Mouse (Mus musculus) kidney, embryonic 14.5 days (tissue): Measurements from ENCODE around the gene Vps26a. TPM values are rescaled to one million over a fixed set of nuclear protein-coding genes. Genes with fewer than 3 reads are reported as not detected.

Source experiments
- ATAC-seq: fragments of 200-750 bp; cut with Nextera tagmentation; 2 replicates; pipeline ENCODE4 v1.8.0; 2017; ENCODE audit warnings: moderate number of reproducible peaks, mild to moderate bottlenecking, moderate TSS enrichment, moderate library complexity; ENCODE audit not compliant: low FRiP score, low TSS enrichment
- H3K27ac ChIP-seq: fragments of 300-500 bp; sonication (generic); 2 replicates; pipeline ENCODE4 v1.5.1; 2014; ENCODE audit warnings: low read depth, mild to moderate bottlenecking, low read length, moderate library complexity, mixed read lengths
- H3K27me3 ChIP-seq: fragments of 300-500 bp; sonication (generic); 2 replicates; pipeline ENCODE4 v1.6.1; 2014; ENCODE audit warnings: mild to moderate bottlenecking, low read length; ENCODE audit not compliant: control insufficient read depth, insufficient read depth
- H3K36me3 ChIP-seq: fragments of 300-500 bp; sonication (generic); 2 replicates; pipeline ENCODE4 v1.6.1; 2014; ENCODE audit warnings: low read length, mixed read lengths; ENCODE audit not compliant: control insufficient read depth, insufficient read depth
- H3K4me1 ChIP-seq: fragments of 300-500 bp; sonication (generic); 2 replicates; pipeline ENCODE4 v1.6.1; 2014; ENCODE audit warnings: low read length, mixed read lengths; ENCODE audit not compliant: control insufficient read depth, insufficient read depth
- H3K4me2 ChIP-seq: fragments of 300-500 bp; sonication (generic); replicated peaks from 2 replicates; pipeline ENCODE4 v1.6.1; 2014; ENCODE audit warnings: low read depth, mild to moderate bottlenecking, low read length
- H3K4me3 ChIP-seq: fragments of 300-500 bp; sonication (generic); 2 replicates; pipeline ENCODE4 v1.5.1; 2014; ENCODE audit warnings: mild to moderate bottlenecking, low read length
- H3K9ac ChIP-seq: fragments of 300-500 bp; sonication (generic); 2 replicates; pipeline ENCODE4 v1.6.1; 2014; ENCODE audit warnings: low read depth, mild to moderate bottlenecking, low read length, moderate library complexity
- H3K9me3 ChIP-seq: fragments of 300-500 bp; sonication (generic); 2 replicates; pipeline ENCODE4 v1.6.1; 2016; ENCODE audit warnings: low read length; ENCODE audit not compliant: control insufficient read depth
- WGBS: fragments of 180-500 bp; shearing (Covaris S2); extraction: QIAGEN DNeasy Blood & Tissue Kit; methylation state at CpG from one replicate; pipeline ENCODE4 v1.1.7; 2014; 5-methylcytosine and 5-hydroxymethylcytosine counted together
- polyA plus RNA-seq: library from polyadenylated mRNA; unstranded; fragments of >200 nt; fragmentation: Nextera tagmentation; extraction: Ambion mirVana; gene quantifications from 2 replicates; pipeline ENCODE4 v1.2.1, GENCODE M21; 2014

Vps26a gene
- polyA plus RNA-seq, 1 experiment from 2014 or later = 83.4 TPM

DNA sequence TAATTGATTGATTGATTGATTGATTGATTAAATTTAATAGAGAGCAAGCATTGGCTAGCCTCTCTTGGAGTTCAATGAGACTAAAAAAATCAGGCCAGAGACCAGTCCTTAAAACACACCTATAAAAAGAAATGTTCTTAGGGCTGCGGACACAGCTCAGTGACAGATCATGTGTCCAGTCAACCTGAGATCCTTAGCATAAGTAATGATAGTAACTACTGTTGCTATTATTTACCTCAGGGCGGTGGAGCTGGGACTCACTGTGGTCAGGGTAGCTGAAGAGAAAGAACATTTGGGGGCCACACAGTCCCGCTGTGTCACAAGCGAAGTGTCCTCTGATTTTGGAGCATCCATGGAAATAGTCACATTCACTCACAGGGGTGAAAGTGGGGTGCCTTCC, 26.2 kb upstream of the Vps26a start:
- Histone ChIP-seq H3K36me3 (no peaks in the 10 kb centered on the region), H3K9me3 (no peaks in the 10 kb centered on the region), H3K4me1 (no peaks in the 10 kb centered on the region), H3K27me3 (no peaks in the 10 kb centered on the region), H3K4me3 (no peak overlapping the region), H3K4me2 (no peak overlapping the region), H3K9ac (no peak overlapping the region), H3K27ac (no peak overlapping the region)
- 90% methylated on average over 4 of the region's 4 CpGs for WGBS
- ATAC-seq = no peak

DNA sequence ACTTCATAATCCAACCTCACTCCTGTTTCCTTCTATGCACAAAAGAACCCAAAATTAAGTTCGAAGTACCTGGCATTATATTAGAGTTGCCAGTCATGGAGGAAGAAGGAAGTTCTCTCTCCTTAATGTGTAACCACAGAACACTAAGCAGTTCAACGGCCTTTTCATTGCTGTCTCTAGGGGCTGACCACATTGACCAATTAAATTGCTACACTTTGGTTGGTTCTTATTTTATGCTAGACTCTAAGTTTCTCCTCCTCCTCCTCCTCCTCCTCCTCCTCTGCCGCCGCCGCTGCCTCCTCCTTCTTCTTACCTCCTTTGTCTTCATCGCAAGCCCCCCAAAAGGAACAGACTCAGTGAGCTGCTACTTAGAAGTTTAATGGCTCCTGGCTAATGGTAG, 24.9 kb upstream of the Vps26a start:
- no peak overlapping the region for H3K9ac ChIP-seq
- no peaks in the 10 kb centered on the region for H3K9me3 ChIP-seq

GRCm38 (mm10) chr10:62509032-62509656, 22.5 kb upstream of the Vps26a start:
- Histone ChIP-seq H3K4me2 (no peak overlapping the region), H3K27me3 (no peaks in the 10 kb centered on the region; the same call in 1 of the 2 replicates), H3K27ac (0 out of 2 replicates have a peak overlapping the region, but pooled peaks have one; percentile 24), H3K4me1 (no peaks in the 10 kb centered on the region), H3K9ac (no peak overlapping the region), H3K36me3 (no peaks in the 10 kb centered on the region), H3K4me3 (no peak overlapping the region), H3K9me3 (no peaks in the 10 kb centered on the region)
- ATAC-seq = no peak
- WGBS = 69% methylated on average over 11 of the region's 11 CpGs

More for the DNA sequence above, 24.9 kb upstream of the Vps26a start:
- 84% methylated on average over 6 of the region's 6 CpGs for WGBS
- H3K4me2 ChIP-seq = no peak overlapping the region
- no peak overlapping the region for H3K27ac ChIP-seq
- H3K4me1 ChIP-seq = no peaks in the 10 kb centered on the region
- no peak for ATAC-seq
- no peaks in the 10 kb centered on the region for H3K36me3 ChIP-seq
- H3K27me3 ChIP-seq = no peaks in the 10 kb centered on the region; the same call in 1 of the 2 replicates
- no peak overlapping the region for H3K4me3 ChIP-seq

DNA sequence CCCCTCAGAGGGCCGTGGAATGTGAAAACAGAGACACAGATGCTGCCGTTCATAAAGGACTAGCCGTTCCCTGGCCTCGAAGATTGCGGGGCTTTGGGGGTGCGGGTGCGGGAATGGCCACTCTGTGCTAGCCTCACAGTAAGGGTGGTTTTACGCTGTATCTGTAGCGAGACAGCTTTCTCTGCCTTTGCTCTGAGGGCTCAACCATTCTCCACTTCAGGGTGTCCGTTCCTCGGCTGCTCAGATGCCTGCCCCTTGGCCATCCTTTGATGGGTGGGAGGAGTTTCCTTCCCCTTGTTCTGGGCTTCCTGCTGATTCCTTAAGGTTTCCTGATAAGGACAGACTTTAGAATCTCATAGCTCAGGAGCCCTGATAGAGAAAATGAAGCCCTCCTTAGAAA, 21.9 kb upstream of the Vps26a start:
- Histone ChIP-seq H3K27me3 (no peaks in the 10 kb centered on the region; the same call in 1 of the 2 replicates), H3K4me1 (no peaks in the 10 kb centered on the region), H3K4me2 (peak overlapping the region; percentile 67), H3K36me3 (no peaks in the 10 kb centered on the region), H3K27ac (0 out of 2 replicates have a peak overlapping the region, but pooled peaks have one; percentile 24), H3K9me3 (no peaks in the 10 kb centered on the region), H3K9ac (peak overlapping the region; percentile 40; the same call in 1 of the 2 replicates), H3K4me3 (peak overlapping the region; percentile 32)
- 6% methylated on average over 11 of the region's 11 CpGs for WGBS
- no peak for ATAC-seq

DNA sequence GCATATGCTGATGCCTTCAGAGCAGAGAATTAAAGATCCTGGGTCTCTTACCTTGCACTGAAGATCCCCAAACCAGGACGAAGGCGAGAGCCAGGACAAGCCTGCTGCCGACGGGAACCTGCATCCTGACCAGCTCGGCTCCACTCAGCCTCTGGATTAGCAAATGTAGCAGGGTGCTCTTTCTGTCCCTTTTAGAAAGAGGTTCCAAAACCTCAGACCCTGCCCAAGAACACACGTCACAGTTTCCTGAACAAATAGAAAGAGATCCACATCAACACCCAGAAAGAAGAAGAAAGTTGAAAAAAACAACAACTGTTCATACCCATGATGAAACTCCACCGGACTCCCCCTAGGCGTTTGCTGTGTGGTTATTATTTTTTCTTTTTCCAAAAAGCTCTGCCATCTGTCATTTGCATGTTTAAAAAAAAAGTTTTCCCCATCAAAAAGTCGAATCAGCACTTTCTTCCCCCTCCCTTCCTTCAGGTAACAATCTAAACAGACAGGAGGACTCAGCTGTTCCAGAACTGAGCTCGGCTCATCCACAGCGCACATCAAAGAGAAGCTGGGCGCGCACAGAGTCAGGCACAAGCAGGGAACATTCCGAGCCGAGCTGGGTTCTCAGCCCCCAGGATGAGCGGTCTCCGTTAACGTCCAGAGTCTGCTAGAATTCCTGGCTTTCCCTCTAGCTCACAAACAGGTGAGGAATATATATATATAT, 21.1 kb upstream of the Vps26a start:
- Histone ChIP-seq H3K4me1 (no peaks in the 10 kb centered on the region), H3K27ac (no peak overlapping the region), H3K4me2 (peak overlapping the region; percentile 67), H3K36me3 (no peaks in the 10 kb centered on the region), H3K9me3 (no peaks in the 10 kb centered on the region), H3K27me3 (no peaks in the 10 kb centered on the region; the same call in 1 of the 2 replicates), H3K4me3 (peak overlapping the region; percentile 32; the same call in 1 of the 2 replicates), H3K9ac (no peak overlapping the region)
- no peak for ATAC-seq
- 15% methylated on average over 18 of the region's 18 CpGs for WGBS

DNA sequence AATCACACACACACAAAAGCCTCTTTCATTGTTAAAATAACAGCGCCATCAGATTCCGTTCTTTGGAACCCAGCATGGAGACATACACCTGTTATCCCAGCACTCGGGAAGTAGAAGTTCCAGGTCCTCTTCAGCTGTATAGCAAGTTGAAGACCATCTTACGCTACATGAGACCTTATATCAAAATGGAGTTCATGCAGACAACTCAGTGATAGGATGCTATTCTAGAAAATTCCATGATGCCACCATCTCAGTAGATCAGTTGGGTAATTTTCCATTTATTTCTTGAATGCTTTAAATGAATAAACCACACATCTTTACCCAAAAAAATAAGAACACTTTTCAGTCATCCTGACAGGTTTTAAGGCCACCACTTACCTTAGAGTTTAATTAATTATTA, 20.5 kb upstream of the Vps26a start:
- no peak for ATAC-seq
- H3K27me3 ChIP-seq = no peaks in the 10 kb centered on the region; the same call in 1 of the 2 replicates
- H3K9ac ChIP-seq = no peak overlapping the region
- WGBS = 94% methylated on average over 4 of the region's 4 CpGs
- H3K4me2 ChIP-seq = no peak overlapping the region
- H3K4me3 ChIP-seq = no peak overlapping the region
- no peak overlapping the region for H3K27ac ChIP-seq
- no peaks in the 10 kb centered on the region for H3K9me3 ChIP-seq
- no peaks in the 10 kb centered on the region for H3K36me3 ChIP-seq
- H3K4me1 ChIP-seq = no peaks in the 10 kb centered on the region

GRCm38 (mm10) chr10:62506019-62506556, 19.5 kb upstream of the Vps26a start:
- Histone ChIP-seq H3K27ac (no peak overlapping the region), H3K4me3 (no peak overlapping the region), H3K36me3 (no peaks in the 10 kb centered on the region), H3K4me1 (no peaks in the 10 kb centered on the region), H3K9ac (no peak overlapping the region), H3K9me3 (no peaks in the 10 kb centered on the region), H3K4me2 (no peak overlapping the region), H3K27me3 (no peaks in the 10 kb centered on the region; the same call in 1 of the 2 replicates)
- 79% methylated on average over 17 of the region's 17 CpGs for WGBS
- no peak for ATAC-seq

- WGBS = 86% methylated on average over 9 of the region's 9 CpGs
- ATAC-seq = no peak
Measured at GRCm38 (mm10) chr10:62505224-62505983, 18.8 kb upstream of the Vps26a start.

More at GRCm38 (mm10) chr10:62505224-62505983, 18.8 kb upstream of the Vps26a start:
- H3K27me3 ChIP-seq = no peaks in the 10 kb centered on the region; the same call in 1 of the 2 replicates
- H3K9me3 ChIP-seq = no peaks in the 10 kb centered on the region
- no peaks in the 10 kb centered on the region for H3K36me3 ChIP-seq
- H3K9ac ChIP-seq = no peak overlapping the region
- no peak overlapping the region for H3K27ac ChIP-seq
- no peaks in the 10 kb centered on the region for H3K4me1 ChIP-seq
- H3K4me3 ChIP-seq = no peak overlapping the region
- no peak overlapping the region for H3K4me2 ChIP-seq
